Mouse (Mus musculus) ES-Bruce4 (cell line): ENCODE results near the gene Klhdc7b. TPM values are rescaled to one million over a fixed set of nuclear protein-coding genes. Genes with fewer than 3 reads are reported as not detected.

Experiments used
- H3K27ac ChIP-seq: 2 replicates; pipeline ENCODE4 v1.5.1; 2012; ENCODE audit warnings: low read length, inconsistent platforms; ENCODE audit not compliant: insufficient read depth
- H3K27me3 ChIP-seq: 2 replicates; pipeline ENCODE4 v1.6.1; 2012; ENCODE audit warnings: mild to moderate bottlenecking, low read length, inconsistent platforms; ENCODE audit not compliant: control insufficient read depth, poor library complexity, insufficient read depth, severe bottlenecking
- H3K36me3 ChIP-seq: 2 replicates; pipeline ENCODE4 v1.6.1; 2012; ENCODE audit warnings: inconsistent platforms, mild to moderate bottlenecking, low read length, moderate library complexity; ENCODE audit not compliant: control insufficient read depth, poor library complexity, insufficient read depth, severe bottlenecking
- H3K4me1 ChIP-seq: one replicate; pipeline ENCODE4 v1.8.1; 2011; ENCODE audit warnings: low read length; ENCODE audit not compliant: control insufficient read depth, insufficient read depth
- H3K4me3 ChIP-seq: 2 replicates; pipeline ENCODE4 v1.5.1; 2011; ENCODE audit warnings: low read depth, mild to moderate bottlenecking, low read length
- H3K9ac ChIP-seq: 2 replicates; pipeline ENCODE4 v1.6.1; 2012; ENCODE audit warnings: low read depth, mild to moderate bottlenecking, inconsistent platforms; ENCODE audit not compliant: poor library complexity, severe bottlenecking
- H3K9me3 ChIP-seq: replicated peaks from 2 replicates; pipeline ENCODE4 v1.6.1; 2012; ENCODE audit warnings: mild to moderate bottlenecking, low read length, inconsistent platforms; ENCODE audit not compliant: control insufficient read depth, poor library complexity, insufficient read depth, severe bottlenecking
- CTCF ChIP-seq: IDR thresholded peaks from one replicate; pipeline ENCODE4 v1.8.1; 2011; ENCODE audit warnings: low read depth, low read length
- EP300 ChIP-seq: IDR thresholded peaks from 2 replicates; pipeline ENCODE4 v1.6.1; 2011; ENCODE audit warnings: low read depth, low read length; ENCODE audit not compliant: insufficient read depth
- POLR2A ChIP-seq: IDR thresholded peaks from one replicate; pipeline ENCODE4 v1.8.1; 2011; ENCODE audit warnings: low read length; ENCODE audit not compliant: insufficient read depth
- polyA plus RNA-seq: library from polyadenylated mRNA; stranded (reverse); fragments of >200 nt; gene quantifications from 2 replicates; pipeline ENCODE4 v1.2.4, GENCODE M21; 2011; ENCODE audit warnings: low read depth; ENCODE audit not compliant: missing spikeins, insufficient read depth, insufficient read length

The Klhdc7b gene
- polyA plus RNA-seq, 1 experiment = not detected

GRCm38 (mm10) chr15:89396883-89397282 lies 12.2 kb downstream of the Klhdc7b start:
- H3K36me3 ChIP-seq = no peaks in the 10 kb centered on the region
- H3K4me3 ChIP-seq = no peak overlapping the region
- H3K27ac ChIP-seq = no peak overlapping the region
- no peak overlapping the region for H3K9ac ChIP-seq
- H3K4me1 ChIP-seq = peaks cover 2% of the 10 kb centered on the region
- TF ChIP-seq EP300 (no peak), CTCF (no peak), POLR2A (no peak)
- no peaks in the 10 kb centered on the region for H3K27me3 ChIP-seq
- no peaks in the 10 kb centered on the region for H3K9me3 ChIP-seq

GRCm38 (mm10) chr15:89398146-89398545 lies 13.4 kb downstream of the Klhdc7b start:
- Histone ChIP-seq H3K27ac (no peak overlapping the region), H3K4me1 (peaks cover 2% of the 10 kb centered on the region), H3K9ac (no peak overlapping the region), H3K27me3 (no peaks in the 10 kb centered on the region), H3K9me3 (no peaks in the 10 kb centered on the region), H3K36me3 (no peaks in the 10 kb centered on the region), H3K4me3 (no peak overlapping the region)
- TF ChIP-seq EP300 (no peak), POLR2A (no peak), CTCF (no peak)

DNA sequence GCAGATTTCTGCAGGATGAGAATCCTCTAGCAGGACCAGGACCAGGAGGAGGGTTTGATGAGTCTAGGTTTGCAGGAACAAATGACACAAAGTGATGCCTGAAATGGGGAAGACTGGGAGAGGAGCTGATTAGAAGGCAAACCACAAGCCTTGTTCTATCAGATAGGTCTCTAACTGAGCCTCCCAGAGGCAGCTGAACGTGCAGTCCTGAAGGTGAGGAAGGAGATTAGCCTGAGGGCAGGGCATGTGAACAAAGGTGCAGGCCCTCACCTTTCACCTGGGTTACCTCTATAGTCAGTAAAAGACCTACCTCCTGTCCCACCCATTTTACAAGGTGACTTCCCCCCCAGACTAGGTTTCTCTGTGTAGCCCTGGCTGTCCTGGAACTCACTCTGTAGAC lies 15.0 kb downstream of the Klhdc7b start:
- no peaks in the 10 kb centered on the region for H3K27me3 ChIP-seq
- H3K4me3 ChIP-seq = no peak overlapping the region
- peaks cover 2% of the 10 kb centered on the region for H3K4me1 ChIP-seq

GRCm38 (mm10) chr15:89402471-89402870 lies 17.8 kb downstream of the Klhdc7b start:
- no peak overlapping the region for H3K4me3 ChIP-seq
- H3K27me3 ChIP-seq = no peaks in the 10 kb centered on the region
- H3K27ac ChIP-seq = no peak overlapping the region
- H3K4me1 ChIP-seq = peaks cover 2% of the 10 kb centered on the region
- TF ChIP-seq POLR2A (no peak), EP300 (no peak), CTCF (no peak)
- H3K9ac ChIP-seq = no peak overlapping the region
- no peaks in the 10 kb centered on the region for H3K36me3 ChIP-seq
- H3K9me3 ChIP-seq = no peaks in the 10 kb centered on the region

More for the DNA sequence above, 15.0 kb downstream of the Klhdc7b start:
- H3K9ac ChIP-seq = no peak overlapping the region
- H3K9me3 ChIP-seq = no peaks in the 10 kb centered on the region
- H3K36me3 ChIP-seq = no peaks in the 10 kb centered on the region
- H3K27ac ChIP-seq = no peak overlapping the region
- TF ChIP-seq EP300 = peak; percentile 90
- TF ChIP-seq CTCF = no peak

DNA sequence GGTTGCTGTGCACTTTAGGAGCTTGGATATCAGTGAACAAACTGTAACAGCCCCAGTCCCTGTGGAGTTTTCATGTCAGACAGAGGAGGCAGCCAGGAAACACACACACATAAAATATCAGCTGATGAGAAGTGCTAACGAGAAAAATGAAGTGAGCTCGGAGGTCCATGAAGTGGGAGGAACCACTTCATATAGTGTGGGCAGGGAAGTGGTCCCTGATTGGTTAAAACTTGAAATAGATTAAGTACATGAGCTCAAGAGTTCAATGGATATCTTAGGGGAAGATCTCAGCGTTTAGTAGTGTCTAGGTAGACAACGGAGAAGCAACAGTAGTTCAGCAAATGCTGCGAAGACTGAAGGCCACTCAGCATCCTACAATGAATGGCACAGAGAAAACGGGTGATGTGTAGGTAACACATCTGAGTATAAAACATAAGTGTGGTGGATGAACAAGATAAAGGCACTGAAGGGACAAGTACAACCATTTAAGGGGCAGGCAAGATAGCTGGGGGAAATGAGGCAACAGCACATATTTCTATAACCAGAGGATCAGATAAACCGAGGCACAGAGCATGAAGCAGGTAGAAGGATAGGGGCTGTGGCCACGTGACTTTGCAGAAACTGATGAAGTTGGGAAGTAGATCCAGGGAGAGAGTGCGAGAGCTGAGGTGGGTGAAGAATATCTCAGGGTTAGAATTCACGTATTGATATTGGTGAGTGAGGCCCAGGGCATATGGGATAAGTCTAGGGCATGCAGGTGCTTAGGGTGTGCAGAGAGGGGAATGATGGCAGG lies 20.3 kb downstream of the Klhdc7b start:
- Histone ChIP-seq H3K9me3 (no peaks in the 10 kb centered on the region), H3K4me1 (no peaks in the 10 kb centered on the region), H3K27me3 (no peaks in the 10 kb centered on the region), H3K9ac (no peak overlapping the region), H3K27ac (no peak overlapping the region), H3K4me3 (no peak overlapping the region), H3K36me3 (no peaks in the 10 kb centered on the region)
- TF ChIP-seq CTCF = no peak
- TF ChIP-seq POLR2A = no peak
- TF ChIP-seq EP300 = no peak

DNA sequence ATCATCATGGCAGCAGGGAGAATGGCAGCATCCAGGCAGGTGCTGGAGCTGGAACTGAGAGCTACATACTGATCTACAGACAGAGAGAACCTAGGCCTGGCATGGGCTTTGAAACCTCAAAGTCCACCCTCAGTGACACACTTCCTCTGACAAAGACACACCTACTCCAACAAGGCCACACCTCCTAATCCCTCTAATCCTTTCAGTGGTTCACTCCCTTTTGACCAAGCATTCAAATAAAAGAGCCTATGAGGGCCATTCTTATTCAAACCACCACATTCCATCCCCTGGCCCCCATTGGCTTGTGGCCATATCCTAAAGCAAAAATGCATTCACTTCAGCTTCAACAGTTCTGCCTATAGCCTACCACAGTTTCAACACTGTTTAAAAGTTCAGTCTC lies 22.0 kb downstream of the Klhdc7b start:
- H3K27ac ChIP-seq = no peak overlapping the region

More for the DNA sequence above, 22.0 kb downstream of the Klhdc7b start:
- Histone ChIP-seq H3K9ac (no peak overlapping the region), H3K4me1 (no peaks in the 10 kb centered on the region), H3K27me3 (no peaks in the 10 kb centered on the region), H3K9me3 (no peaks in the 10 kb centered on the region), H3K36me3 (no peaks in the 10 kb centered on the region), H3K4me3 (no peak overlapping the region)
- no peak for TF ChIP-seq EP300
- TF ChIP-seq POLR2A = no peak
- TF ChIP-seq CTCF = no peak
